Mouse (Mus musculus): Measurements from ENCODE around the gene Rgs4.

Rgs4 gene

GRCm38 (mm10) chr1:169747473-169747872 is at the start of gene Rgs4:
Gene Rgs4 (minus strand): TSS chr1:169747642.
- DNase-seq (ENCODE audit: low read depth, low spot score): no peak

- no peak for DNase-seq (ENCODE audit: low read depth, low spot score)
Observed at GRCm38 (mm10) chr1:169792437-169792836, 45.0 kb upstream of the Rgs4 start.

GRCm38 (mm10) chr1:169785981-169786380 is 38.5 kb upstream of the Rgs4 start:
- no peak for DNase-seq (ENCODE audit: low read depth, low spot score)

GRCm38 (mm10) chr1:169776566-169776965 is 29.1 kb upstream of the Rgs4 start:
- DNase-seq (ENCODE audit: low read depth, low spot score): no peak

- DNase-seq (ENCODE audit: low read depth, low spot score): no peak
Observed at GRCm38 (mm10) chr1:169764619-169764955, 17.1 kb upstream of the Rgs4 start.

- no peak for DNase-seq (ENCODE audit: low read depth, low spot score)
Observed at GRCm38 (mm10) chr1:169763858-169764618, 16.6 kb upstream of the Rgs4 start.

- DNase-seq (ENCODE audit: low read depth, low spot score): no peak
Observed at GRCm38 (mm10) chr1:169762524-169762923, 15.1 kb upstream of the Rgs4 start.

GRCm38 (mm10) chr1:169756532-169756931 is 9.1 kb upstream of the Rgs4 start:
- DNase-seq (ENCODE audit: low read depth, low spot score): no peak

GRCm38 (mm10) chr1:169752395-169752794 is 5.0 kb upstream of the Rgs4 start:
- no peak for DNase-seq (ENCODE audit: low read depth, low spot score)

- no peak for DNase-seq (ENCODE audit: low read depth, low spot score)
Observed at GRCm38 (mm10) chr1:169748439-169748838, 997 bp upstream of the Rgs4 start.

- DNase-seq (ENCODE audit: low read depth, low spot score): no peak
Observed at GRCm38 (mm10) chr1:169747902-169748301, 460 bp upstream of the Rgs4 start.

- no peak for DNase-seq (ENCODE audit: low read depth, low spot score)
Observed at GRCm38 (mm10) chr1:169741147-169741546, 6.3 kb downstream of the Rgs4 start.

- DNase-seq (ENCODE audit: low read depth, low spot score): no peak
Observed at GRCm38 (mm10) chr1:169737231-169737630, 10.2 kb downstream of the Rgs4 start.

GRCm38 (mm10) chr1:169736139-169736538 is 11.3 kb downstream of the Rgs4 start:
- DNase-seq (ENCODE audit: low read depth, low spot score): no peak

GRCm38 (mm10) chr1:169730599-169731100 is 16.8 kb downstream of the Rgs4 start:
- no peak for DNase-seq (ENCODE audit: low read depth, low spot score)

- no peak for DNase-seq (ENCODE audit: low read depth, low spot score)
Observed at GRCm38 (mm10) chr1:169726319-169726718, 21.1 kb downstream of the Rgs4 start.

GRCm38 (mm10) chr1:169721836-169722235 is 25.6 kb downstream of the Rgs4 start:
- no peak for DNase-seq (ENCODE audit: low read depth, low spot score)

GRCm38 (mm10) chr1:169704395-169705087 is 42.9 kb downstream of the Rgs4 start:
- DNase-seq (ENCODE audit: low read depth, low spot score): no peak

- no peak for DNase-seq (ENCODE audit: low read depth, low spot score)
Observed at GRCm38 (mm10) chr1:169699184-169699583, 48.3 kb downstream of the Rgs4 start.

GRCm38 (mm10) chr1:169697236-169697635 is 50.2 kb downstream of the Rgs4 start:
- DNase-seq (ENCODE audit: low read depth, low spot score): no peak

GRCm38 (mm10) chr1:169695356-169695755 is 52.1 kb downstream of the Rgs4 start:
- DNase-seq (ENCODE audit: low read depth, low spot score): no peak

- DNase-seq (ENCODE audit: low read depth, low spot score): no peak
Observed at GRCm38 (mm10) chr1:169693537-169693936, 53.9 kb downstream of the Rgs4 start.

- DNase-seq (ENCODE audit: low read depth, low spot score): no peak
Observed at GRCm38 (mm10) chr1:169693040-169693439, 54.4 kb downstream of the Rgs4 start.

Data from CD4-positive, CD25-positive, alpha-beta regulatory T cell, adult 2 months (primary cell).